Mouse (Mus musculus): ENCODE results near the gene Arfgef2.

Gene Arfgef2

DNA sequence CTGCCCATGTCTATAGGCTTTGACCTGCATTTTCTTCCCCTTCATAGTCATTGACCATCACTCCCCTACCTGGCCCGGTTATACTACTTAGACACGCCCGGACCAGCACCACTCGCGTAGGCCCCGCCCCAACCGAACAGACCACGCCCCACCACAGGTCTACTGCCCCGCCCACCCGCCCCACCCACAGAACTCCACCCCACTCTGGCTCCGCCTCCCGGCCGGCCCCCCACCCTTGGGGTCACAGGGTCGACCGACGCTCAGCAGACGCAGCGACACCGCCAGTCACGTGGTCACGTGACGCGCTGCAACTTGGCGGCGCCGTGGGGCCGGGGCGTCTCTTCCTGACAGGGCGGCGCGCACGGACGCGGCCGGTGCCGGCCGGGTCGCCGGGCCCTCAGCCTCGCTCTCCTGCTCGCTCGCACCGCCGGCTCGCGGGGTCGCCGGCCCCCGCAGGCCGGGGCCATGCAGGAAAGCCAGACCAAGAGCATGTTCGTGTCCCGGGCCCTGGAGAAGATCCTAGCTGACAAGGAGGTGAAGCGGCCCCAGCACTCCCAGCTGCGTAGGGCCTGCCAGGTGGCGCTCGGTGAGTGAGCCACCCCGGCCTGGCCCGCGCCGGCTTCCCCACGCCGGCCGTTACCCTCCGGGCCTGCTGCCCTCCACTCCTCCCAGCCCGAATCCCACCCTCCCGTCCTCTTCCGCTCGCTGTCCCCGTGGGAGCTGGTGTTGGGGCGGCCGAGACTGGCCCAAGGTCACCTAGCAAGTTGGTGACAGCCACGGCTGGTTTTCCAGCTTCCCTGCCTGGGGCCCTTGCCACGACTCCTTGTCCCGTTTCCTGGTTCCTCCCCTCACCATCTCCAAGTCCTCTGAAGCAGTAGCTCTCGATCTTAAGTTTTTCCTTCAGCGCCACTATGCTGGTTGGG lies at the start of gene Arfgef2:
Gene Arfgef2, plus strand, starts transcription at position 339 of the 923 bp plus-strand sequence.
- DNase-seq, result peak; percentile 91 to 97

DNA sequence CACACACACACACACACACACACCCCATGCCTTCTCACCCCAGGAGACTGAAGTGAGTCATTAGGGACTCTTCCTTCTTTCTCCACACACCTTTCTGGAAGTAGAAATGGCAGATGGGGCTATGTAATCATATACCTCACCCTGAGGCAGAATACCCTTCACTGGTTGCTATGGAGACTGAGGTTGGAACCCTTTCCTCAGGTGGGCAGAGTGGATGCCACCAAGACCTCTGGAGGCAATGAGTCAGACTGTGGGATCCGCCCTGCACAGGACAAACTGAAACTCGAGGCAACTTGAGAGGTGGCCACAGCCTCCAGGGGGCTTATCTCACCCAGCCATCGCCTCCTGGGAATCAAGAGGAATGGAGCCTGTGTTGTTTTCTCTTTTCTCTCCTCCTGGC lies 47.4 kb upstream of the Arfgef2 start:
- DNase-seq, result no peak

DNA sequence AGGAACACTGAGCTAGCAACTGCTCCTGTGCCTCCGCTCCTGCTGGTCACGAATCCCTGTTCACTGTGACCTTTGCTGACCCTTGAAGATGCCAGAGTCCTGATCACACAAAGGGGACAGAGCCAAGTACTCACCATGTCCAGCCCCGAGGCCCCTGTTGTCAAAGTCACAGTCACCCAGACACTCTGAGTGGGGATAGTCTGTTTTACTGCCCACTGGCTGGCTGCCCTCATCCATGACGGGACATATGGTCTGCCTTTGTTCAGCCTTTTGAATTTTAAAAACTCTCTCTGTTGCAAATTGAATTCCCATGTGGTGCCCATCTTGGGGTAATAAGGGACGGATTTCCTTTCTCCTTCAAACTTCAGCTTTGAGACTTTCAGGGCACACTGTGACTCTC lies 41.3 kb upstream of the Arfgef2 start:
- no peak for DNase-seq

- DNase-seq, result no peak
These were observed 37.8 kb upstream of the Arfgef2 start for GRCm38 (mm10) chr2:166767591-166767990.

DNA sequence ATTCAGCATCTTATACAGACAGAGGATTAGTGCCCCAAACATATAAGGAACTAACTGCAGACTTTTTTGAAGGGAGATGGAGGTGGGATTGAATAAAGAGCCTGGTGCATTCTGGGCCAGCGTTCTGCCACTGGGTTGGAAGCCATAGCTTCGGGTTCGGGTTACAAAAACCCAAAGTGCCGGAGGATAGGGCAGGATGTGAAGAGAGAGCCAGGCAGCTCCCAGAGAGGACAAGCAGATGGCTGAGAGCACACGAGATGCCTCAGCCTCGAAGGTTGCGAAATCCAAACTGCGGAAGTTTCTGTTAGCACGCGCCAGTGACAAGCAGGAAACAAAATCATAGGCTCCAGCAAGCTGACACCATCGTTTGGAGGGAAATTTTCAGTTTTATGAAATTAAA lies 34.0 kb upstream of the Arfgef2 start:
- DNase-seq, result no peak

DNA sequence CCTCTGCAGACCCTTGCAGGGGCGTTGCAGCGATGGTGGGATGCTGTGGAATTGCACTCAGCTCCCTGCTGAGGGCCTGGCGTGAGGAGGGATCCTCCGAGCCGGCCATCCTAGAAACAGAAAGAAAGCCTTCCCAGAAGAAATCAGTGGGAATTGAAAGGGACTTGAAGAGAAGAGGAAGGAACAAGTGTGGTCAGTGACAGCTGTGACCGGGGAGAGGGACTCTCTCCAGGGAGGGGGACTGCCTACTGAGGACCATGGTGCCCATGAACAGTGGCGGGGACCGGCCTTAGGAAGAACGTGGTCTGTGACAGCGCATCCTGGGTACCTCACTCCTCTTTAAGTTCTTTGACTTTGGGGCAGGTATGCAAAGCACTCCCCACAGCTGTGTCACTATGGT lies 31.8 kb upstream of the Arfgef2 start:
- no peak for DNase-seq

DNA sequence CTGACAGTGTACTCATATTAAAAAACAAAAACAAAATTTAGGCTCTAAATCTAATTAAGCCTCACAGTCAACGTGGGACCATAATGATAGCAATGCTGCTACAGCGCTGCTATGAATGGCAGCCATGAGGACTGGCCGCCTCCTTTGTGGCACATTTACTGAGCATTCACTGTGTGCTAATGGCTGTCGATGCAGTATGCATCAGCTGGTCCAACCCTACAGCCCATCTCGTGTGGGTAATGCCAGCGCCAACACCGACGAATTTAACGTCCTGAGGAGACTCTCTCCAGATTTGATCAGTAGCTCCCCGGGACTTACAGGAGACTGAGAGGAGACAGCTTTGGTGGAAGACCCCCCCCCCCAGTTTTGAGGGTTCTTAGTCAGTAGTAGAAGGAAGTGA lies 31.1 kb upstream of the Arfgef2 start:
- no peak for DNase-seq

DNA sequence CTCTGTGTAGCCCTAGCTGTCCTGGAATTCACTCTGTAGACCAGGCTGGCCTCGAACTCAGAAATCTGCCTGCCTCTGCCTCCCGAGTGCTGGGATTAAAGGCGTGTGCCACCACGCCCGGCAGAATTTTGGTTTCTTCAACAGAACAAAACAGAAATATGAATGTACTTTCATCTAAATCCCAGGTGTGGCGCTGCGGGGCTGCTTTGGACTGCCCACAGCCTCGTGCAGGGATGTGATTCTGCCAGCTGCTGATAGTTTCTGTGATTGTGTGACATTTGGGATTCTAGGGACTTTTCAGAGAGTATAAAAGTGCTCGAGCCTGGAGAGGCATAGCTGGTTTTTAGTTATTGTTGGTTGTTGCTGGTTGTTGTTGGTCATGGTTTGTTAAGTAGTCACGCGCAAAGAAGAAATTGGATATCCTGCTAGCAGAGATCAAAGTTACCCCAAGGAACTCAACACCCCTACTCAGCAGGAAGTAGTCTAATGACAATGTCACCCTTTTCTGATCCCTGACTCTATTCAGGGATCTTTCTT lies 30.0 kb upstream of the Arfgef2 start:
- no peak for DNase-seq

- no peak for DNase-seq
These were observed 29.1 kb upstream of the Arfgef2 start for GRCm38 (mm10) chr2:166776272-166776671.

DNA sequence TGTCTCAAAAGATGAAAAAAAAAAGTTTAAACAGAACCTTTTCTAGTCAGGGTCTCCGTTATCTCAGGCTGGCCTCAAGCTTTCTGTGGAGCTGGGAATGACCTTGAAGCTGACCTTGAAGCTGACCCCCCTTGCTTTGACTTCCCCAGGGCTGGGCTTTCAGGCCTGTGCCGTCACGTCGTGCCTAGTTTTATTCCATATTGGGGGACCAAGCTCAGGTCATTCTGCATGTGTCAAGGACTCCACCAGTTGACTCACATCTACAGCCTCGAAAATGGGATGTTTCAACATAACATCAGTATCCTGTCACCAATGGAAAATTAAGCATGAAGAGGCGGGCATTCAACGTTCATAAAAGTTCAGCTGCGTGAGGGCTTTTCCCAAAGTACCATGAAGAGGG lies 25.4 kb upstream of the Arfgef2 start:
- DNase-seq, result no peak

DNA sequence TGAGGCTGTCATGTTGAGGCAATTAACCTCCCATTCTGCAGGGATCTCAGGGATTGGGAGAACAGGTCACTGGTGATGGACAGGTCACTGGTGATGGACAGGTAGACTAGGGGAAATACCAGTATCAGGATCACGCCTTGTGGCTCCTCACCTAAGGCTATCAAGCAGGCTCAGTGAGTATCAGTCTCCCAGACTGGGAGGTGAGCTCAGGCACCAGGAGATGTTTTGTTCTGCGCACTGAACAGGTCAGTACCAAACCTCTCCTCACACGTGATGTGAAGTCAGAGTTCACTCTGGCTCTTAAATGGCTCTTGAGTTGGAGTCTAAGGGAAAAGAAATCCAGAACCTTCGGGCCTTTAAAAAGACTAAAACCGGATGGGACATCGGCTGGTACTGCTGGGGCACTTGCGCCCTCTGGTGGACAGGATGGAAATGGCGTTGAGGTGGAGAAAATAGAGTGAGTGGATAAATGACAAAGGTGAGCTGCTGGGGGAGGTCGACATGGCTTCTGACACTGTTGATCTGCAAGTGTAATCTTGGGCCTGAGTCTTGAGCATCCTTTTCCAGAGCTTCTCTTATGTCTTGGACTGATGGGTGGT lies 24.3 kb upstream of the Arfgef2 start:
- peak; percentile 82 to 85 for DNase-seq

- DNase-seq, result no peak
These were observed 21.0 kb upstream of the Arfgef2 start for GRCm38 (mm10) chr2:166784376-166784775.

DNA sequence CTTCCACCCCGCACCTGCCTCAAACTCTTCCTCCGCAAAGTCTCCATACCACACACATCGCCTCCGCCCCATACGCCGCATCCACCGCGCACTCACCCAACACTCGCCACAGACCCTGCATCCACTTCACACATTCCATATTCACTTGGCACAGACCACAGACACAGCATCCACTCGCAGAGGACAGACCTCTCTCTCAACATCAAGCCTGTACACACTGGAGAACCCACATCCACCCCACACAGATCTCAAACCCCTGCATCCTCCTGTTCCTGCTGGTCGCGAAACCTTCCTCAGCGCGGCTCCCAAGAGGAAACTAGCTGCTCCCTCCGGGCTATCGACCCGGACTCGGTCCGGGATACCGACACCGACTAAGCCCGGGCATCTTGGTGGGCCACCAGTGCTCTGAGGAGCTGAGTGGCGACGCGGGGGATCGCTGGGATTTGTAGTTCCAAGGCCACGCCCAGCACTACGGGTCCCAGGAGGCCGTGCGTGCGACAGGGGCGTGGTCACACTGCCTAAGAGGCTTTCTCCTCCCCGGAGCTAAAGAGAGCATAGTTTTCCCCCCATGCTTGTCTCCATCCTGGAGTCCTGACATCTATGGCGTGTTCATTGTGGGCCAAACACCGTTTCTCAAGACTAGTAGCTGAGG lies 18.9 kb upstream of the Arfgef2 start:
- peak; percentile 93 to 96 for DNase-seq

DNA sequence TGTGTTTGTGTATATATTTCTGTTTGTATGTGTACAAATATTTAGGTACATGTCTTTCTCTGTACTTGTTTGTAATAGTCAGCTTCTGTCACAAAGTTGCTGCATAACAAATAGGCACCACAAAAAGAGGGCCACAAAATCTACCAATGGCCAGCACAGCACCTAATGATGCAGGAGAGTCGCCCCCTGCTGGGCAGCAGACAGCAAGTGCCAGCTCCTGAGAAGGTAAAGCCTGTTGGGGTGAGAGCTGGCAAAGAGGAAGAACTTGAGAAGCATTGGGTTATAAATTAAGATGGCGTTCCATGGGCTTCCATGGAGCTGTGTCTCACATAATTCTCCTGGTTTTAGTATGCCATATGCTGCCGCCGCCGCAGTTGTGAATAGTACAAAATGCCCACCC lies 13.7 kb upstream of the Arfgef2 start:
- peak in 1 of 2 experiments; percentile 31 for DNase-seq

- DNase-seq, result no peak
These were observed 13.0 kb upstream of the Arfgef2 start, which contains the start of gene Trp53rkb for GRCm38 (mm10) chr2:166792355-166792754. TSS of gene Trp53rkb (plus strand) at chr2:166792531.

DNA sequence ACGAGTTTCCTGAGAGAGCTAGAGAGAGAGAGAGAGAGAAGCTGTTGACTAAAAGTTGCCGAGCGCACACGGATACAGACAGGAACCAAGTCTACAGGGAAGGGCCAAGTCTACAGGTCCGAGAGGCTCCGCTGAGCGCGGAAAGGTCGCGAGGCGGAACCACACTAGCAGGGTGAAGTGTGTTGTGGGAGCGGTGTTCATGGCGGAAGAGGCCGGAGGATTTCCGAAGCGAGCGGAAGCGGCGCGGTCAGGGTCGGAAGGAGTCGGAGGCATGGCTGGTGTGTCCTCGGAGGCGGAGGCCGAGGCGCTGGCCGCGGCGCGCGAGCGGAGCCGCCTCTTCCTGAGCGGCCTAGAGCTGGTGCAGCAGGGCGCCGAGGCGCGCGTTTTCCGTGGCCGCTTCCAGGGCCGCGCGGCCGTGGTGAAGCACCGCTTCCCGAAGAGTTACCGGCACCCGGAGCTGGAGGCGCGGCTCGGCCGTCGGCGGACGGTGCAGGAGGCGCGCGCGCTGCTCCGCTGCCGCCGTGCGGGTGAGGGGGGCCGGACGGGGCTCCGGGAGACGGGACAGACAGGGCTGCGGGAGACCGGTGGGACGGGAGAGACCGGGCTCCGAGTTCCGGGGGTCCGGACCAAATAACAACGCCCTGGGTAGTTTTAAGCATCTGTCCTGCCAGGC lies 11.7 kb upstream of the Arfgef2 start:
- DNase-seq, result peak; percentile 89 to 90

DNA sequence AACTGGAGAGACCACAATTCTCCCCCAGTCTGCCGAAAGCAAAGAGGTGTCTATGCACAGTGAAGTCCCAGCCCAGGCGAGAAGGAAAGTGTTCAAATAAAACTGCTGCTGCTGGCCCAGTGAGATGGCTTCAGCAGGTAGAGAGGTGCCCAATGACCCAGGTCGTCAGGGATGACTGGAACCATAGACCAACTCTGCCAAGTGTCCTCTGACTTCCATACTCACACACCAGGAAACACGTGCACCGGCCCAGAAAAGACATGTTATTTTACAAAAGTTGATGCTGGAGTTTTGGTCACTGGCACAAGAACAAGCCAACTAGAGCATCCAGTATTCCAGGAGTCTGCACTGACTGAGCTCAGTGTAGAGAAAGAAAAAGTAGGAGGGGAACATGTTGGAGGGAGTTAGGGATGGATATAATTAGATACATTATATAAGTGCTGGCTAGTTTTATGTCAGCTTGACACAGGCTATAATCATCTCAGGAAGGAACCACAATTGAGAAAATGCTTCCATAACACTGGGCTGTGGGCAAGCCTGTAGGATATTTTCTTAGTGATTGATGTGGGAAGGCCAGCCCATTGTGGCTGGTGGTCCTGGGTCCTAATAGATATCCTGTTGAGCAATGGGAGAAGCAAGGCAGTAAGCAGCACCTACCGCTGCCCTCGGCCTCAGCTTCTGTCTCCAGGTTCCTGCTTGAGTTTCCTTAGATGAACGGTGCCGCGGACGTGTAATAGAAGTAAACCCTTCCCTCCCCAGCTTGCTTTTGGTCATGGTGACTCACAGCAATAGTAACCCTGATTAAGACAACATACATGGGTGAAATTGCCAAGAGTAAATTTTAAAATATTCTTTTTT lies 5.5 kb upstream of the Arfgef2 start:
- no peak for DNase-seq

DNA sequence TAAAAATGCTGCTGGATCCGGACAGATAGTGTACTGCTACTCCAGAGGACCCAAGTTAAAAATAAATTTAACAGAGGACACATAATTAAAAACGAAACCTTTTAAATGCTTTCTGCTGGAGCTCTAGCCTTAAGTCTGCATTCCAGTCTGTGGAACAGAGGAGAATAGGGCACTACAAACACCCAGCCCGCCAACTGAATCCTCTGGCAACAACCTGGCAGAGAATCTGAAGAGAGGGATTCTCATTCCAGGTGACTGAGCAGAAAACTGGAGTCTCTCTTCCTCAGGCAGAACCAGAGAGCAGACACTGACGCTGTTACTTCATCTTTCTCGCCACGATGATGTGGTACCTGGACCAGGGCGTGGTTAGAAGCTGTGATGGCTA lies 4.9 kb upstream of the Arfgef2 start:
- no peak for DNase-seq

DNA sequence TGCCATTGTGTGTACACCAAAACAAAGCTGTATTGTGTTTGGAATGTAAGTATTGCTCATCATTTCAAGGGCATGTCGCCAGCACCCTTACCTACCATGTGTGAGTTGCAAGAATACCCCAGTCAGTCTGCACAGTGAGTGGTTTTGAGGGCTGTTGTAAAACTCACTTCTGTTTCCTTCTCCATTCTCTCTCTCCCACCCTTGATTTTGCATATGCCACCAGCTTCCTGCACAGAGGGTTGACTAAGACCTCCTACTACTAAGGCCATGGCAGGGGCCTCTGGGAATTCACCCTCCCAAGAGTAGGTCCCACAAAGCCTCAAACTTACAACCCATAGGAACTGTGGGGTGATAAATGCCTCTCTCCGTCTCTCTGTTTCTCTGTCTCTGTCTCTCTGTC lies 4.0 kb upstream of the Arfgef2 start:
- no peak for DNase-seq

DNA sequence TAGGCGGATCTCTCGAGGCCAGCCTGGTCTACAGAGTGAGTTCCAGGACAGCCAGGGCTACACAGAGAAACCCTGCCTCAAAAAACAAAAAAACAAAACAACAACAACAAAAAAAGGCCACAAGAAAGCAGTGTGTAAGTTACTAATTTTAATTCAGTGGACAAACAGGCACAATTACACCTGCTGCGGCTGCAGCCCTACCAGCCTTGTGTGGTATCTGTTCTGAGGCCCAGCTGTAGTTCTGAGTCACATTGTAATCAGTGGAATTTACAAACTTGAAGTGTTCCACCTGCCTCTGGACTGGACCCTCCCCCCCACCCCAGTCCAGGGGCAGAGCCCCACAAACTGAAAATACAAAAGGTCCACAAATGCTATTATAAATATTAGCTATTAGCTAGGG lies 2.1 kb upstream of the Arfgef2 start:
- DNase-seq, result no peak

GRCm38 (mm10) chr2:166806173-166806705 lies 851 bp downstream of the Arfgef2 start:
- no peak for DNase-seq

GRCm38 (mm10) chr2:166806813-166807212 lies 1.4 kb downstream of the Arfgef2 start:
- no peak for DNase-seq

Measured in cerebellum, postnatal 25 days (tissue).